Mouse (Mus musculus) hematopoietic multipotent progenitor cell, adult 10-12 weeks (in vitro differentiated cells): Measurements from ENCODE around the gene Fbxo40. TPM values are rescaled to one million over a fixed set of nuclear protein-coding genes. Genes with fewer than 3 reads are reported as not detected.

Experiments used
- polyA plus RNA-seq: library from polyadenylated mRNA; stranded (reverse); fragments of >175 nt; gene quantifications from 2 replicates; pipeline ENCODE4 v1.2.3, GENCODE M21; 2012; ENCODE audit warnings: low replicate concordance

Gene Fbxo40
- polyA plus RNA-seq: 0.10 and 0.88 TPM in 2 replicates

GRCm38 (mm10) chr16:36989999-36990625 lies at the start of gene Fbxo40:
TSS of gene Fbxo40 (minus strand) at chr16:36990467.

DNA sequence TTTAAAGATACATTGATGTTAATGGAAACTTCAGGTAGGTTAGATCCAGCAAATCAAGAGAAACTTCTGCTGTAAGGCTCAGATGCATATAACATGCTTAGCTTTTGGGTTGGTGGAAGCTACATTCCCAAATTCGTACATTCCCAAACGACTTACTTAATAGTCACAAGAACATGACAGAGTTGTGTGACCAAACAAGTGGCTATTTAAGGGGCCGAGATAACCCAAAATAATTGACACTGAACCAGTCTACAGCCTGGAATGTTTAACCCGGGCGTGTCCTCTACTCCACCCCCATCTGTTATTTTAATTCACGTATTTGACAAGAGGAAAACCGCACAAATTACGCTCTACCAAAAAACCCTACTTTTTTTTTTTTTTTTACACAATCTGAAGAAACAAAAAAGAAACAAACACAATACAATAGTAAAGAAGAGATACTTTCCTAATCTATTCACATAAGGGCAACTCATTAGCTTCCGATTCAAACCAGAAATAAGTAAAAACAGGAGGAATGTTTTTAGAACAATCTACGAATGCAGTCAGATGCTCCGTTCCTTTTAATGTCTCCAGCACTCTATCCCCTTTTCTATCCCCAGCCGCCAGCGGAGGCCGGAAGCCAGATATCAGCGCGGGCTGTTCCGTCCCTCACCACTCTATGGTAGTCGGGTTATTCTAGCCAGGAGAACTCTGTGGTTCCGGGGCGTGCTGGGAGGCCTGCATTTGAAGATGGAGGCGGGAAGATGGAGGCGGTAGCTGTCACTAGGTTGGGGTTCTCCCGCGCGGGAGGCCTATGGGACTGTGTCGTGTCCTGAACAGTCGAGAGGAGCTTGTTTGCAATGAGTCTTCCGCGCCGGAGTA lies 21.0 kb upstream of the Fbxo40 start, which contains the start of gene Polq:
Polq (plus strand) TSS at position 726 of the 861 bp plus-strand sequence.

GRCm38 (mm10) chr16:36934841-36935620 lies 55.2 kb downstream of the Fbxo40 start, which contains the start of gene Hcls1:
TSS of gene Hcls1 (plus strand) at chr16:36934983.

Other genes starting within 250 kb of the Fbxo40 start
- 0.26 and 1.2 TPM in 2 replicates for gene Slc15a2, start 205.5 kb downstream of the Fbxo40 start, polyA plus RNA-seq
- 1.8 and 2.5 TPM in 2 replicates for gene Iqcb1, start 162.1 kb downstream of the Fbxo40 start, polyA plus RNA-seq
- 2.8 and 6.1 TPM in 2 replicates for gene Eaf2, start 115.5 kb downstream of the Fbxo40 start, polyA plus RNA-seq
- 23.1 and 28.2 TPM in 2 replicates for gene Golgb1, start 115.3 kb downstream of the Fbxo40 start, polyA plus RNA-seq
- 171 and 305 TPM in 2 replicates for gene Hcls1, start 55.5 kb downstream of the Fbxo40 start, polyA plus RNA-seq
- gene Polq, start 21.3 kb upstream of the Fbxo40 start, polyA plus RNA-seq: 1.0 and 1.6 TPM in 2 replicates